Mouse (Mus musculus) kidney, postnatal 14 days (tissue): Measurements from ENCODE around the gene Ttc3.

Experiments
- DNase-seq: peaks from one replicate; pipeline ENCODE4 v3.0.0; 2022; ENCODE audit warnings: mixed read lengths

Gene Ttc3

DNA sequence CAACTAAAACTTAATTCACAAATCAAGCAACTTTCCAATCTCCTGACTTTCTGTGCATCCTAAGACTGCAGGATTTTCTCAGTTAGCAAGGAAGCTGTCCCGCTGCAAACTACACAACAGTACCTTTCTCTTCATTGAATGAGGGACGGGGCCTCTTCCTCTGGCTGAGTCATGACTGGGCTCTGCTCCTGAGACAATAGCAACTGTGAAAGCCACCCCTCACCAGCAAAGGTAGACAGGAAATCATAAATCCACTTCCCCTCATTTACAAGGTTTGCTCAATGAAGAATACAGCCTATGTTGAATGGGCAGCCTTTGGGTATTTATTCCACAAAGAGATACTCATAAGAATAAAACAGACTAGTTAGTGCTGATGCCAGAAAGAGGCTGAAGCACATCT lies 139.6 kb downstream of the Ttc3 start:
- peak; percentile 13 for DNase-seq

GRCm38 (mm10) chr16:94517606-94518005 lies 147.2 kb downstream of the Ttc3 start:
- DNase-seq: no peak
